Mouse (Mus musculus) erythroblast, embryonic 14.5 days (primary cell): ENCODE measurements around the gene Glmp. TPM values are rescaled to one million over a fixed set of nuclear protein-coding genes. Genes with fewer than 3 reads are reported as not detected.
"Not testable (repeated sequence)": the region's sequence is repeated elsewhere in the genome, so short reads cannot be mapped to it uniquely, and the experiment has no call there.

Experiments
- H3K27me3 ChIP-seq: 2 replicates; pipeline ENCODE4 v1.6.1; 2012; ENCODE audit warnings: inconsistent platforms; ENCODE audit not compliant: control insufficient read depth
- H3K36me3 ChIP-seq: 2 replicates; pipeline ENCODE4 v1.6.1; 2012; ENCODE audit warnings: mild to moderate bottlenecking, inconsistent platforms; ENCODE audit not compliant: control insufficient read depth
- H3K4me1 ChIP-seq: 2 replicates; pipeline ENCODE4 v1.6.1; 2012; ENCODE audit warnings: inconsistent platforms; ENCODE audit not compliant: control insufficient read depth
- H3K4me3 ChIP-seq: replicated peaks from 2 replicates; pipeline ENCODE3; 2012; ENCODE audit warnings: moderate library complexity, mild to moderate bottlenecking, inconsistent platforms
- H3K9me3 ChIP-seq: 2 replicates; pipeline ENCODE4 v1.6.1; 2012; ENCODE audit warnings: low read length, inconsistent platforms, mixed read lengths; ENCODE audit not compliant: control insufficient read depth
- GATA1 ChIP-seq: IDR thresholded peaks from 2 replicates; pipeline ENCODE4 v1.6.1; 2012; ENCODE audit warnings: low read length, inconsistent platforms, mixed read lengths
- TAL1 ChIP-seq: IDR thresholded peaks from 3 replicates; pipeline ENCODE4 v1.6.1; 2012; ENCODE audit warnings: low read length, inconsistent platforms, mixed read lengths
- polyA plus RNA-seq: library from polyadenylated mRNA; stranded (reverse); fragments of >175 nt; gene quantifications from 2 replicates; pipeline ENCODE4 v1.2.3, GENCODE M21; 2012

Gene Glmp
- polyA plus RNA-seq, 1 experiment, result 4.4 TPM

GRCm38 (mm10) chr3:88354396-88355165 is 29.8 kb downstream of the Glmp start:
- TF ChIP-seq TAL1 (no peak), GATA1 (no peak)

GRCm38 (mm10) chr3:88359584-88359983 is 34.8 kb downstream of the Glmp start:
- H3K36me3 ChIP-seq, result peaks cover 92% of the 10 kb centered on the region
- no peaks in the 10 kb centered on the region for H3K9me3 ChIP-seq
- H3K27me3 ChIP-seq, result no peaks in the 10 kb centered on the region
- no peak for TF ChIP-seq TAL1
- TF ChIP-seq GATA1, result no peak
- peaks cover 54% of the 10 kb centered on the region for H3K4me1 ChIP-seq
- no peak overlapping the region for H3K4me3 ChIP-seq

More at GRCm38 (mm10) chr3:88354396-88355165, 29.8 kb downstream of the Glmp start:
- no peak overlapping the region for H3K4me3 ChIP-seq
- no peaks in the 10 kb centered on the region; the same call in 1 of the 2 replicates for H3K27me3 ChIP-seq
- peaks cover 100% of the 10 kb centered on the region for H3K36me3 ChIP-seq
- H3K9me3 ChIP-seq, result no peaks in the 10 kb centered on the region
- H3K4me1 ChIP-seq, result peaks cover 4% of the 10 kb centered on the region

- no peak for TF ChIP-seq GATA1
- TF ChIP-seq TAL1, result no peak
- Histone ChIP-seq H3K9me3 (no peaks in the 10 kb centered on the region), H3K27me3 (peaks cover 4% of the 10 kb centered on the region), H3K36me3 (peaks cover 88% of the 10 kb centered on the region), H3K4me1 (peaks cover 58% of the 10 kb centered on the region), H3K4me3 (no peak overlapping the region)
Measured at GRCm38 (mm10) chr3:88359989-88360388, 35.2 kb downstream of the Glmp start.

- H3K36me3 ChIP-seq, result peaks cover 84% of the 10 kb centered on the region
- peaks cover 69% of the 10 kb centered on the region for H3K4me1 ChIP-seq
- H3K27me3 ChIP-seq, result peaks cover 15% of the 10 kb centered on the region
- TF ChIP-seq TAL1 (no peak), GATA1 (no peak)
- no peak overlapping the region for H3K4me3 ChIP-seq
- H3K9me3 ChIP-seq, result peaks cover 5% of the 10 kb centered on the region; the same call in 1 of the 2 replicates
Measured at GRCm38 (mm10) chr3:88361096-88361495, 36.3 kb downstream of the Glmp start.

GRCm38 (mm10) chr3:88361612-88362313 is 36.9 kb downstream of the Glmp start:
- Histone ChIP-seq H3K27me3 (peaks cover 21% of the 10 kb centered on the region), H3K4me1 (peaks cover 74% of the 10 kb centered on the region), H3K9me3 (peaks cover 5% of the 10 kb centered on the region; the same call in 1 of the 2 replicates), H3K36me3 (peaks cover 79% of the 10 kb centered on the region), H3K4me3 (no peak overlapping the region)
- TF ChIP-seq GATA1, result no peak
- no peak for TF ChIP-seq TAL1

GRCm38 (mm10) chr3:88363700-88364099 is 38.9 kb downstream of the Glmp start:
- TF ChIP-seq GATA1 (peak; percentile 59), TAL1 (peak; percentile 78)
- Histone ChIP-seq H3K4me3 (peak overlapping the region; percentile 69), H3K4me1 (peaks cover 81% of the 10 kb centered on the region), H3K9me3 (peaks cover 5% of the 10 kb centered on the region; the same call in 1 of the 2 replicates), H3K36me3 (peaks cover 63% of the 10 kb centered on the region), H3K27me3 (peaks cover 27% of the 10 kb centered on the region)

DNA sequence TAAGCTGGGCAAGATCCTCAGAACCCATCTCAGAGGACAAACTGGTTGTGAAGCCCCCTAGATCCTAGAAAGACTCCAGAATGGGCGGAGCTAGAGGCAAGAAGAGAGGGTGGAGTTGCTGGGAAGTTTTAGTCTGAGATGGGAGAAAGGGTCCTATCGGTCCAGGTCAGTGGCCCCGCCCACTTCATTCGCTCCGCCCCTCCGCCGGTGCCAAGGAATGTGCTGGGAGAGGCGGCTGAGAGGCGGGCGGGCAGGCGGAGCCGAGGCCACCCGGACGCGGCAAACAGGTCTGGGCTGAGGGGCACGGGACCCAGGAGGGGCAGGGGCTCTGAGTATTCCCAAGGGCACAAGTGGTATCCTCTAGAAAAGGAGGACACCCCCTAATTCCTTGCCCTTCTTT is 39.5 kb downstream of the Glmp start, which contains the start of gene Paqr6:
Gene Paqr6 (plus strand): TSS at position 248 of the 400 bp plus-strand sequence.
- peaks cover 56% of the 10 kb centered on the region for H3K36me3 ChIP-seq
- H3K4me1 ChIP-seq, result peaks cover 79% of the 10 kb centered on the region
- H3K4me3 ChIP-seq, result peak within 1 kb of the TSS; percentile 69

GRCm38 (mm10) chr3:88365705-88366361 is 41.0 kb downstream of the Glmp start:
- Histone ChIP-seq H3K4me3 (peak overlapping the region; percentile 69), H3K4me1 (peaks cover 64% of the 10 kb centered on the region), H3K36me3 (peaks cover 41% of the 10 kb centered on the region)

More for the DNA sequence above, 39.5 kb downstream of the Glmp start, which contains the start of gene Paqr6:
- no peak for TF ChIP-seq GATA1
- TF ChIP-seq TAL1, result no peak
- H3K9me3 ChIP-seq, result peaks cover 11% of the 10 kb centered on the region
- peaks cover 27% of the 10 kb centered on the region for H3K27me3 ChIP-seq

GRCm38 (mm10) chr3:88366830-88367428 is 42.1 kb downstream of the Glmp start:
- Histone ChIP-seq H3K4me1 (peaks cover 53% of the 10 kb centered on the region), H3K36me3 (peaks cover 30% of the 10 kb centered on the region), H3K9me3 (peaks cover 35% of the 10 kb centered on the region), H3K27me3 (peaks cover 27% of the 10 kb centered on the region)
- H3K4me3 ChIP-seq, result not testable (repeated sequence)

More at GRCm38 (mm10) chr3:88365705-88366361, 41.0 kb downstream of the Glmp start:
- H3K9me3 ChIP-seq, result peaks cover 25% of the 10 kb centered on the region
- no peak for TF ChIP-seq GATA1
- TF ChIP-seq TAL1, result no peak
- H3K27me3 ChIP-seq, result peaks cover 27% of the 10 kb centered on the region

- Histone ChIP-seq H3K36me3 (peaks cover 24% of the 10 kb centered on the region), H3K27me3 (peaks cover 27% of the 10 kb centered on the region), H3K9me3 (peaks cover 35% of the 10 kb centered on the region), H3K4me1 (peaks cover 48% of the 10 kb centered on the region)
- not testable (repeated sequence) for H3K4me3 ChIP-seq
Measured at GRCm38 (mm10) chr3:88367517-88367916, 42.7 kb downstream of the Glmp start.

GRCm38 (mm10) chr3:88368511-88368910 is 43.7 kb downstream of the Glmp start:
- Histone ChIP-seq H3K4me1 (peaks cover 38% of the 10 kb centered on the region), H3K9me3 (peaks cover 35% of the 10 kb centered on the region), H3K27me3 (peaks cover 30% of the 10 kb centered on the region), H3K36me3 (peaks cover 15% of the 10 kb centered on the region)
- H3K4me3 ChIP-seq, result not testable (repeated sequence)

- H3K36me3 ChIP-seq, H3K4me3 ChIP-seq: not testable (repeated sequence)
- H3K4me1 ChIP-seq, result peaks cover 13% of the 10 kb centered on the region
- H3K27me3 ChIP-seq, result peaks cover 11% of the 10 kb centered on the region
- H3K9me3 ChIP-seq, result peaks cover 30% of the 10 kb centered on the region
Measured at GRCm38 (mm10) chr3:88372643-88373042, 47.8 kb downstream of the Glmp start, which contains the start of gene Bglap3. Bglap3 (minus strand) TSS chr3:88372743.
